ENCODE assay signal across 10 mouse cellular contexts in genomic region chr3:96268776-96269378, GRCm38 (mm10). TPM values are rescaled to one million over a fixed set of nuclear protein-coding genes. Genes with fewer than 3 reads are reported as not detected.
DNase-seq lines count a peak whose midpoint lies in the region; ATAC-seq and TF ChIP-seq lines count a peak whose summit lies in the region.
"Not testable (repeated sequence)": the region's sequence is repeated elsewhere in the genome, so short reads cannot be mapped to it uniquely, and the experiment has no call there.
"Had no signal": no experiment of that assay in that cellular context is flagged by ENCODE, and none has a peak within 500 bp of the region (broad histone marks: within the 10 kb centered on the region; RNA-seq: fewer than 3 reads in every experiment).

No protein-coding gene starts in this region.

- peak; percentile 66 for DNase-seq in CD4-positive, CD25-positive, alpha-beta regulatory T cell, adult 2 months (ENCODE audit: low read depth, low spot score)
- peak; percentile 67 for DNase-seq in forebrain, embryonic 11.5 days (ENCODE audit: low spot score)
- not testable (repeated sequence) for DNase-seq in heart, postnatal 0 days (ENCODE audit: low spot score); liver, embryonic 14.5 days (ENCODE audit: low read depth in 3 of 3, low spot score in 3 of 3); midbrain, embryonic 14.5 days
- peak; percentile 48 to 81 for DNase-seq in spleen, postnatal 4 days (ENCODE audit: low spot score in 2 of 2)

- peak overlapping the region; percentile 78 for H3K4me2 ChIP-seq in forebrain, embryonic 11.5 days (ENCODE audit: low read depth, low read length, severe bottlenecking)
- peak overlapping the region; percentile 75 for H3K4me2 ChIP-seq in heart, postnatal 0 days (ENCODE audit: low read depth, low read length)
- H3K4me2 ChIP-seq in kidney, embryonic 15.5 days: peak overlapping the region; percentile 82
- peak overlapping the region; percentile 82 for H3K4me2 ChIP-seq in liver, embryonic 14.5 days (ENCODE audit: low read depth)
- H3K4me2 ChIP-seq in midbrain, embryonic 14.5 days (ENCODE audit: low read length): peak overlapping the region; percentile 91

- H3K27me3 ChIP-seq in forebrain, embryonic 11.5 days (ENCODE audit: control insufficient read depth, insufficient read depth, low read length); heart, postnatal 0 days (ENCODE audit: control insufficient read depth, insufficient read depth, low read length); kidney, embryonic 15.5 days; liver, embryonic 14.5 days (ENCODE audit: control insufficient read depth, insufficient read depth, low read length); midbrain, embryonic 14.5 days (ENCODE audit: control insufficient read depth, insufficient read depth, low read length): not testable (repeated sequence)

- not testable (repeated sequence) for H3K9me3 ChIP-seq in forebrain, embryonic 11.5 days (ENCODE audit: control insufficient read depth, low read length); heart, postnatal 0 days (replicated peaks; ENCODE audit: control insufficient read depth, low read length); kidney, embryonic 15.5 days (replicated peaks); liver, embryonic 14.5 days (ENCODE audit: control insufficient read depth, low read length); midbrain, embryonic 14.5 days (ENCODE audit: control insufficient read depth, low read length)

- H3K27ac ChIP-seq in forebrain, embryonic 11.5 days (ENCODE audit: low read depth, low read length): peak overlapping the region; percentile 99
- peak overlapping the region; percentile 95 for H3K27ac ChIP-seq in heart, postnatal 0 days (ENCODE audit: low read depth)
- H3K27ac ChIP-seq in kidney, embryonic 15.5 days: peak overlapping the region; percentile 98
- peak overlapping the region; percentile 97 for H3K27ac ChIP-seq in liver, embryonic 14.5 days
- H3K27ac ChIP-seq in midbrain, embryonic 14.5 days (replicated peaks; ENCODE audit: low read depth, low read length): peak overlapping the region; percentile 79

- H3K36me3 ChIP-seq in forebrain, embryonic 11.5 days (ENCODE audit: control insufficient read depth, insufficient read depth, low read length); heart, postnatal 0 days (replicated peaks; ENCODE audit: control insufficient read depth, insufficient read depth, low read length); kidney, embryonic 15.5 days; liver, embryonic 14.5 days (replicated peaks; ENCODE audit: control insufficient read depth, insufficient read depth, low read depth); midbrain, embryonic 14.5 days (ENCODE audit: control insufficient read depth, insufficient read depth, low read length): not testable (repeated sequence)

- peak overlapping the region; percentile 41 for H3K4me3 ChIP-seq in forebrain, embryonic 11.5 days (ENCODE audit: low read depth, low read length)
- peak overlapping the region; percentile 54 for H3K4me3 ChIP-seq in heart, postnatal 0 days (ENCODE audit: low read depth, low read length)
- H3K4me3 ChIP-seq in kidney, embryonic 15.5 days (replicated peaks): peak overlapping the region; percentile 56
- H3K4me3 ChIP-seq in liver, embryonic 14.5 days (ENCODE audit: insufficient read depth in 1 of 2, low read depth in 2 of 2, low read length in 2 of 2): peak overlapping the region; percentile 63
- peak overlapping the region; percentile 40 for H3K4me3 ChIP-seq in midbrain, embryonic 14.5 days (replicated peaks; ENCODE audit: low read depth, low read length)

- not testable (repeated sequence) for TF ChIP-seq EP300 in heart, postnatal 0 days (IDR thresholded peaks at IDR 0.05; ENCODE audit: low read depth)
- peak; percentile 17; the same call in 1 of the 2 replicates for TF ChIP-seq EP300 in liver, embryonic 14.5 days (IDR thresholded peaks at IDR 0.05; ENCODE audit: low read depth)

- under 1% methylated on average over 9 of the region's 44 CpGs for WGBS in forebrain, embryonic 11.5 days
- WGBS in heart, postnatal 0 days: 2% methylated on average over 9 of the region's 44 CpGs
- under 1% methylated on average over 13 of the region's 44 CpGs for WGBS in kidney, embryonic 15.5 days
- WGBS in liver, embryonic 14.5 days (ENCODE audit: insufficient replicate concordance): under 1% methylated on average over 10 of the region's 44 CpGs
- WGBS in midbrain, embryonic 14.5 days: under 1% methylated on average over 11 of the region's 44 CpGs

- not testable (repeated sequence) for TF ChIP-seq CTCF in heart, postnatal 0 days (IDR thresholded peaks at IDR 0.05; ENCODE audit: low read depth); liver, embryonic 14.5 days (IDR thresholded peaks at IDR 0.05; ENCODE audit: low read depth)

- peak overlapping the region; percentile 68 for H3K9ac ChIP-seq in forebrain, embryonic 11.5 days (ENCODE audit: low read length)
- H3K9ac ChIP-seq in heart, postnatal 0 days (replicated peaks; ENCODE audit: low read depth, low read length): peak overlapping the region; percentile 60
- peak overlapping the region; percentile 60 for H3K9ac ChIP-seq in kidney, embryonic 15.5 days
- peak overlapping the region; percentile 97 for H3K9ac ChIP-seq in liver, embryonic 14.5 days (replicated peaks)
- peak overlapping the region; percentile 39; the same call in 1 of the 2 replicates for H3K9ac ChIP-seq in midbrain, embryonic 14.5 days (replicated peaks; ENCODE audit: low read length)

- H3K4me1 ChIP-seq in forebrain, embryonic 11.5 days (replicated peaks; ENCODE audit: control insufficient read depth, insufficient read depth, low read length): peaks cover 12% of the 10 kb centered on the region; the same call in 1 of the 2 replicates
- peaks cover 17% of the 10 kb centered on the region; the same call in 1 of the 2 replicates for H3K4me1 ChIP-seq in heart, postnatal 0 days (ENCODE audit: control insufficient read depth, insufficient read depth)
- peaks cover 26% of the 10 kb centered on the region for H3K4me1 ChIP-seq in kidney, embryonic 15.5 days
- H3K4me1 ChIP-seq in liver, embryonic 14.5 days (replicated peaks; ENCODE audit: control insufficient read depth in 2 of 2, insufficient read depth in 2 of 2, low read length in 1 of 2): peaks cover 32 to 38% of the 10 kb centered on the region in 2 experiments
- peaks cover 17% of the 10 kb centered on the region for H3K4me1 ChIP-seq in midbrain, embryonic 14.5 days (ENCODE audit: control insufficient read depth, insufficient read depth, low read length)

- ATAC-seq in cerebellum, adult (ENCODE audit: insufficient number of reproducible peaks, low FRiP score, low TSS enrichment): peak; percentile 5; the same call in 1 of the 2 replicates
- ATAC-seq in forebrain, embryonic 11.5 days (replicated peaks; ENCODE audit: low FRiP score): peak; percentile 55
- ATAC-seq in heart, postnatal 0 days (ENCODE audit: insufficient read depth, low read depth): peak; percentile 30
- peak; percentile 47 for ATAC-seq in kidney, embryonic 15.5 days (replicated peaks; ENCODE audit: low FRiP score)
- peak; percentile 53 for ATAC-seq in liver, embryonic 14.5 days (ENCODE audit: insufficient read depth)
- ATAC-seq in midbrain, embryonic 14.5 days (ENCODE audit: low FRiP score, low TSS enrichment): peak; percentile 55

RNA-seq across cellular contexts. Expression of gene Hist2h3b, which starts 0.4 kb away (rescaled TPM):
- 99.6 and 105 TPM in 2 replicates for polyA plus RNA-seq in forebrain, embryonic 11.5 days (2014; fragmentation: Nextera tagmentation; extraction: Ambion mirVana)
- total RNA-seq in heart, postnatal 0 days (2014; rRNA removed; ENCODE audit: low replicate concordance): 1,066 and 1,627 TPM in 2 replicates
- 13.1 and 16.2 TPM in 2 replicates for polyA plus RNA-seq in heart, postnatal 0 days (2015; fragmentation: Nextera tagmentation; extraction: Ambion mirVana)
- polyA plus RNA-seq in kidney, embryonic 15.5 days (2015; fragmentation: Nextera tagmentation; extraction: Ambion mirVana): 59.3 and 75.1 TPM in 2 replicates
- 68.0 and 127 TPM in 2 replicates for polyA plus RNA-seq in liver, embryonic 14.5 days (2012; rRNA removed)
- 91.2 and 100 TPM in 2 replicates for polyA plus RNA-seq in liver, embryonic 14.5 days (2014; fragmentation: Nextera tagmentation; extraction: Ambion mirVana)
- polyA plus RNA-seq in midbrain, embryonic 14.5 days (2014; fragmentation: Nextera tagmentation; extraction: Ambion mirVana): 19.3 and 20.1 TPM in 2 replicates

RNA-seq across cellular contexts. Expression of gene Hist2h2bb, which starts 0.7 kb away (rescaled TPM):
- polyA plus RNA-seq in forebrain, embryonic 11.5 days (2014; fragmentation: Nextera tagmentation; extraction: Ambion mirVana): 24.1 and 28.7 TPM in 2 replicates
- 225 and 283 TPM in 2 replicates for total RNA-seq in heart, postnatal 0 days (2014; rRNA removed; ENCODE audit: low replicate concordance)
- 0.59 and 1.7 TPM in 2 replicates for polyA plus RNA-seq in heart, postnatal 0 days (2015; fragmentation: Nextera tagmentation; extraction: Ambion mirVana)
- 12.8 and 17.8 TPM in 2 replicates for polyA plus RNA-seq in kidney, embryonic 15.5 days (2015; fragmentation: Nextera tagmentation; extraction: Ambion mirVana)
- 9.5 and 16.9 TPM in 2 replicates for polyA plus RNA-seq in liver, embryonic 14.5 days (2012; rRNA removed)
- 23.3 and 24.5 TPM in 2 replicates for polyA plus RNA-seq in liver, embryonic 14.5 days (2014; fragmentation: Nextera tagmentation; extraction: Ambion mirVana)
- polyA plus RNA-seq in midbrain, embryonic 14.5 days (2014; fragmentation: Nextera tagmentation; extraction: Ambion mirVana): 4.9 and 5.4 TPM in 2 replicates

RNA-seq across cellular contexts. Expression of gene Hist2h4, which starts 5.8 kb away (rescaled TPM):
- polyA plus RNA-seq in forebrain, embryonic 11.5 days (2014; fragmentation: Nextera tagmentation; extraction: Ambion mirVana): 6.8 and 7.5 TPM in 2 replicates
- 129 and 135 TPM in 2 replicates for total RNA-seq in heart, postnatal 0 days (2014; rRNA removed; ENCODE audit: low replicate concordance)
- 5.4 and 5.9 TPM in 2 replicates for polyA plus RNA-seq in heart, postnatal 0 days (2015; fragmentation: Nextera tagmentation; extraction: Ambion mirVana)
- polyA plus RNA-seq in kidney, embryonic 15.5 days (2015; fragmentation: Nextera tagmentation; extraction: Ambion mirVana): 11.6 and 14.3 TPM in 2 replicates
- 12.2 and 16.3 TPM in 2 replicates for polyA plus RNA-seq in liver, embryonic 14.5 days (2012; rRNA removed)
- polyA plus RNA-seq in liver, embryonic 14.5 days (2014; fragmentation: Nextera tagmentation; extraction: Ambion mirVana): 15.1 TPM in 2 replicates
- 5.2 TPM in 2 replicates for polyA plus RNA-seq in midbrain, embryonic 14.5 days (2014; fragmentation: Nextera tagmentation; extraction: Ambion mirVana)

RNA-seq across cellular contexts. Expression of gene Hist2h3c1, which starts 22.4 kb away (rescaled TPM):
- 2.3 TPM in 1 of 2 replicates, not detected in the other for polyA plus RNA-seq in forebrain, embryonic 11.5 days (2014; fragmentation: Nextera tagmentation; extraction: Ambion mirVana)
- not detected in 2 replicates for total RNA-seq in heart, postnatal 0 days (2014; rRNA removed; ENCODE audit: low replicate concordance)
- polyA plus RNA-seq in heart, postnatal 0 days (2015; fragmentation: Nextera tagmentation; extraction: Ambion mirVana): 0.19 and 0.41 TPM in 2 replicates
- polyA plus RNA-seq in kidney, embryonic 15.5 days (2015; fragmentation: Nextera tagmentation; extraction: Ambion mirVana): 0.55 and 1.2 TPM in 2 replicates
- polyA plus RNA-seq in liver, embryonic 14.5 days (2012; rRNA removed): 2.4 and 3.6 TPM in 2 replicates
- polyA plus RNA-seq in liver, embryonic 14.5 days (2014; fragmentation: Nextera tagmentation; extraction: Ambion mirVana): 2.6 and 5.7 TPM in 2 replicates
- polyA plus RNA-seq in midbrain, embryonic 14.5 days (2014; fragmentation: Nextera tagmentation; extraction: Ambion mirVana): 1.0 TPM in 1 of 2 replicates, not detected in the other
- total RNA-seq: layer of hippocampus, postnatal 25 days had no signal
- polyA plus RNA-seq: brain, embryonic 14.5 days had no signal

RNA-seq across cellular contexts. Expression of gene Hist2h2aa1, which starts 23.6 kb away (rescaled TPM):
- polyA plus RNA-seq in forebrain, embryonic 11.5 days (2014; fragmentation: Nextera tagmentation; extraction: Ambion mirVana): 18.7 and 28.2 TPM in 2 replicates
- total RNA-seq in heart, postnatal 0 days (2014; rRNA removed; ENCODE audit: low replicate concordance): 1,660 and 2,559 TPM in 2 replicates
- polyA plus RNA-seq in heart, postnatal 0 days (2015; fragmentation: Nextera tagmentation; extraction: Ambion mirVana): 22.0 and 24.6 TPM in 2 replicates
- polyA plus RNA-seq in kidney, embryonic 15.5 days (2015; fragmentation: Nextera tagmentation; extraction: Ambion mirVana): 28.0 and 29.7 TPM in 2 replicates
- polyA plus RNA-seq in liver, embryonic 14.5 days (2012; rRNA removed): 45.7 and 46.3 TPM in 2 replicates
- 32.0 TPM in 2 replicates for polyA plus RNA-seq in liver, embryonic 14.5 days (2014; fragmentation: Nextera tagmentation; extraction: Ambion mirVana)
- polyA plus RNA-seq in midbrain, embryonic 14.5 days (2014; fragmentation: Nextera tagmentation; extraction: Ambion mirVana): 24.7 and 32.0 TPM in 2 replicates

Comparison
In these comparisons a context has a peak if more than half of its experiments do, and no peak if none do; other contexts are left out.
1. ATAC-seq: peak in every context shown above with its lines; median percentile 55 in forebrain, embryonic 11.5 days; 55 in midbrain, embryonic 14.5 days; 53 in liver, embryonic 14.5 days; 47 in kidney, embryonic 15.5 days; 30 in heart, postnatal 0 days; 5 in cerebellum, adult.
2. H3K9ac ChIP-seq: peak in every context shown above with its lines; median percentile 97 in liver, embryonic 14.5 days; 68 in forebrain, embryonic 11.5 days; 60 in heart, postnatal 0 days; 60 in kidney, embryonic 15.5 days; 39 in midbrain, embryonic 14.5 days.